Mouse (Mus musculus) heart, adult 18-20 months (tissue): ENCODE measurements at regions not wholly inside any gene's neighbourhood (a gene's known extent, or its start where the extent isn't known, plus 50 kb on each side); places are given as distances from the start of the nearest gene placed in this dataset.
A peak's percentile ranks its signal among the peaks of the same experiment; 100 is the strongest.

ENCODE experiments used
- DNase-seq, 2 experiments: peaks; one replicate each; pipeline ENCODE4 v3.0.0; 2021 to 2022; ENCODE audit warnings: mixed read lengths in 1 of 2

- DNase-seq: no peak
Observed at GRCm38 (mm10) chr2:117023436-117023835, 97.7 kb upstream of the Spred1 start.

GRCm38 (mm10) chr2:117027071-117027470, 94.1 kb upstream of the Spred1 start:
- no peak for DNase-seq

GRCm38 (mm10) chr2:117028771-117029170, 92.4 kb upstream of the Spred1 start:
- DNase-seq: no peak

GRCm38 (mm10) chr2:117036197-117036872, 84.8 kb upstream of the Spred1 start:
- peak; percentile 22 to 56 for DNase-seq

- no peak for DNase-seq
Observed at GRCm38 (mm10) chr2:117040211-117040610, 81.0 kb upstream of the Spred1 start.

GRCm38 (mm10) chr2:117043831-117044230, 77.3 kb upstream of the Spred1 start:
- no peak for DNase-seq

- no peak for DNase-seq
Observed at GRCm38 (mm10) chr2:117048290-117048730, 72.9 kb upstream of the Spred1 start.

GRCm38 (mm10) chr2:117050061-117050460, 71.1 kb upstream of the Spred1 start:
- no peak for DNase-seq

GRCm38 (mm10) chr2:117064126-117064525, 57.0 kb upstream of the Spred1 start:
- no peak for DNase-seq

GRCm38 (mm10) chr2:117070348-117070747, 50.8 kb upstream of the Spred1 start:
- DNase-seq: no peak

- no peak for DNase-seq
Observed at GRCm38 (mm10) chr2:117071098-117071497, 50.1 kb upstream of the Spred1 start.
